Mouse (Mus musculus): ENCODE data around the gene Ltk.

- TF ChIP-seq CTCF (conservative IDR thresholded peaks at IDR 0.05; ENCODE audit: low read length) = no peak
- TF ChIP-seq POU5F1 (IDR thresholded peaks at IDR 0.05; ENCODE audit: borderline replicate concordance, low read length) = no peak
Observed at GRCm38 (mm10) chr2:119710011-119710410, 50.2 kb downstream of the Ltk start.

Data from E14TG2a.4 (cell line).